Mouse (Mus musculus) neural tube, embryonic 11.5 days (tissue): Measurements from ENCODE around the gene Sgms1. TPM values are rescaled to one million over a fixed set of nuclear protein-coding genes. Genes with fewer than 3 reads are reported as not detected.

ENCODE experiments used
- ATAC-seq: fragments of 200-750 bp; cut with Nextera tagmentation; 2 replicates; pipeline ENCODE4 v1.8.0; 2017; ENCODE audit warnings: moderate number of reproducible peaks, mild to moderate bottlenecking, moderate TSS enrichment, moderate library complexity; ENCODE audit not compliant: insufficient read depth, low FRiP score, low TSS enrichment
- DNase-seq: peaks from one replicate; pipeline ENCODE4 v3.0.0-alpha.2; 2015; ENCODE audit warnings: low spot score
- H3K27ac ChIP-seq: fragments of 300-500 bp; sonication (generic); 2 replicates; pipeline ENCODE4 v1.5.1; 2014; ENCODE audit warnings: low read depth, mild to moderate bottlenecking, low read length
- H3K27me3 ChIP-seq: fragments of 300-500 bp; sonication (generic); 2 replicates; pipeline ENCODE4 v1.6.1; 2014; ENCODE audit warnings: mild to moderate bottlenecking, low read length, mixed read lengths; ENCODE audit not compliant: control insufficient read depth, insufficient read depth
- H3K36me3 ChIP-seq: fragments of 300-500 bp; sonication (generic); 2 replicates; pipeline ENCODE4 v1.6.1; 2014; ENCODE audit warnings: mild to moderate bottlenecking, low read length, moderate library complexity, mixed read lengths; ENCODE audit not compliant: control insufficient read depth, insufficient read depth
- H3K4me1 ChIP-seq: fragments of 300-500 bp; sonication (generic); 2 replicates; pipeline ENCODE4 v1.6.1; 2014; ENCODE audit warnings: low read length, mixed read lengths; ENCODE audit not compliant: control insufficient read depth, insufficient read depth
- H3K4me2 ChIP-seq: fragments of 300-500 bp; sonication (generic); 2 replicates; pipeline ENCODE4 v1.6.1; 2014; ENCODE audit warnings: low read depth, mild to moderate bottlenecking, moderate library complexity
- H3K4me3 ChIP-seq: fragments of 300-500 bp; sonication (generic); 2 replicates; pipeline ENCODE4 v1.5.1; 2014; ENCODE audit warnings: low read depth, low read length
- H3K9ac ChIP-seq: fragments of 300-500 bp; sonication (generic); 2 replicates; pipeline ENCODE4 v1.6.1; 2014; ENCODE audit warnings: mild to moderate bottlenecking, low read length
- H3K9me3 ChIP-seq: fragments of 300-500 bp; sonication (generic); 2 replicates; pipeline ENCODE4 v1.6.1; 2016; ENCODE audit warnings: low read length; ENCODE audit not compliant: control insufficient read depth
- WGBS: fragments of 180-500 bp; shearing (Covaris S2); extraction: QIAGEN DNeasy Blood & Tissue Kit; methylation state at CpG from one replicate; pipeline ENCODE4 v1.1.7; 2014; 5-methylcytosine and 5-hydroxymethylcytosine counted together
- polyA plus RNA-seq: library from polyadenylated mRNA; unstranded; fragments of >200 nt; fragmentation: Nextera tagmentation; extraction: Ambion mirVana; gene quantifications from 2 replicates; pipeline ENCODE4 v1.2.1, GENCODE M21; 2014

The Sgms1 gene
- polyA plus RNA-seq, 1 experiment from 2014 or later, result 11.0 TPM

GRCm38 (mm10) chr19:32377701-32378325, 11.7 kb downstream of the Sgms1 start:
- no peak for ATAC-seq
- WGBS, result 62% methylated on average over 7 of the region's 7 CpGs
- H3K27me3 ChIP-seq, result no peaks in the 10 kb centered on the region

GRCm38 (mm10) chr19:32376886-32377535, 12.5 kb downstream of the Sgms1 start:
- ATAC-seq, result no peak
- no peaks in the 10 kb centered on the region for H3K36me3 ChIP-seq
- no peaks in the 10 kb centered on the region for H3K9me3 ChIP-seq
- no peak overlapping the region for H3K4me3 ChIP-seq
- DNase-seq, result no peak
- H3K9ac ChIP-seq, result no peak overlapping the region
- 67% methylated on average over 7 of the region's 7 CpGs for WGBS
- H3K4me2 ChIP-seq, result no peak overlapping the region
- H3K27ac ChIP-seq, result no peak overlapping the region
- H3K4me1 ChIP-seq, result no peaks in the 10 kb centered on the region
- H3K27me3 ChIP-seq, result no peaks in the 10 kb centered on the region

More at GRCm38 (mm10) chr19:32377701-32378325, 11.7 kb downstream of the Sgms1 start:
- Histone ChIP-seq H3K27ac (no peak overlapping the region), H3K9me3 (no peaks in the 10 kb centered on the region), H3K4me3 (no peak overlapping the region), H3K4me1 (no peaks in the 10 kb centered on the region), H3K36me3 (no peaks in the 10 kb centered on the region), H3K9ac (no peak overlapping the region), H3K4me2 (no peak overlapping the region)
- DNase-seq, result no peak

GRCm38 (mm10) chr19:32376054-32376453, 13.5 kb downstream of the Sgms1 start:
- Histone ChIP-seq H3K9ac (no peak overlapping the region), H3K9me3 (no peaks in the 10 kb centered on the region), H3K4me3 (no peak overlapping the region), H3K4me2 (no peak overlapping the region), H3K36me3 (no peaks in the 10 kb centered on the region), H3K27me3 (no peaks in the 10 kb centered on the region), H3K4me1 (no peaks in the 10 kb centered on the region), H3K27ac (no peak overlapping the region)
- 88% methylated on average over 4 of the region's 4 CpGs for WGBS
- no peak for ATAC-seq
- no peak for DNase-seq

GRCm38 (mm10) chr19:32375473-32375985, 14.0 kb downstream of the Sgms1 start:
- DNase-seq, result no peak
- Histone ChIP-seq H3K4me2 (no peak overlapping the region), H3K9ac (no peak overlapping the region), H3K4me3 (no peak overlapping the region), H3K9me3 (no peaks in the 10 kb centered on the region), H3K4me1 (no peaks in the 10 kb centered on the region), H3K27me3 (no peaks in the 10 kb centered on the region), H3K36me3 (no peaks in the 10 kb centered on the region), H3K27ac (no peak overlapping the region)
- ATAC-seq, result no peak
- WGBS, result 96% methylated on average over 4 of the region's 4 CpGs

- Histone ChIP-seq H3K4me3 (no peak overlapping the region), H3K9me3 (no peaks in the 10 kb centered on the region), H3K36me3 (no peaks in the 10 kb centered on the region), H3K27me3 (no peaks in the 10 kb centered on the region), H3K9ac (no peak overlapping the region), H3K4me2 (no peak overlapping the region), H3K4me1 (no peaks in the 10 kb centered on the region), H3K27ac (no peak overlapping the region)
- 91% methylated on average over 10 of the region's 10 CpGs for WGBS
- no peak for ATAC-seq
- no peak for DNase-seq
These were observed 14.8 kb downstream of the Sgms1 start for GRCm38 (mm10) chr19:32374751-32375150.

GRCm38 (mm10) chr19:32373865-32374655, 15.5 kb downstream of the Sgms1 start:
- Histone ChIP-seq H3K4me1 (no peaks in the 10 kb centered on the region), H3K27ac (no peak overlapping the region), H3K27me3 (no peaks in the 10 kb centered on the region), H3K9me3 (no peaks in the 10 kb centered on the region), H3K9ac (no peak overlapping the region), H3K36me3 (no peaks in the 10 kb centered on the region), H3K4me2 (no peak overlapping the region), H3K4me3 (no peak overlapping the region)
- ATAC-seq, result no peak
- DNase-seq, result peak; percentile 15
- 77% methylated on average over 16 of the region's 16 CpGs for WGBS

- ATAC-seq, result no peak
- H3K4me3 ChIP-seq, result no peak overlapping the region
- H3K36me3 ChIP-seq, result no peaks in the 10 kb centered on the region
- no peak for DNase-seq
- H3K27ac ChIP-seq, result no peak overlapping the region
- no peak overlapping the region for H3K9ac ChIP-seq
- no peak overlapping the region for H3K4me2 ChIP-seq
- H3K4me1 ChIP-seq, result no peaks in the 10 kb centered on the region
- no peaks in the 10 kb centered on the region for H3K9me3 ChIP-seq
- 88% methylated on average over 4 of the region's 4 CpGs for WGBS
- no peaks in the 10 kb centered on the region for H3K27me3 ChIP-seq
These were observed 17.1 kb downstream of the Sgms1 start for GRCm38 (mm10) chr19:32372373-32372772.

GRCm38 (mm10) chr19:32367333-32367732, 22.2 kb downstream of the Sgms1 start:
- ATAC-seq (no peak), DNase-seq (no peak)
- no peaks in the 10 kb centered on the region for H3K9me3 ChIP-seq
- no peak overlapping the region for H3K27ac ChIP-seq
- WGBS, result 93% methylated on average over 8 of the region's 8 CpGs
- no peak overlapping the region for H3K4me2 ChIP-seq
- H3K36me3 ChIP-seq, result no peaks in the 10 kb centered on the region
- H3K4me1 ChIP-seq, result no peaks in the 10 kb centered on the region
- no peak overlapping the region for H3K9ac ChIP-seq
- no peaks in the 10 kb centered on the region for H3K27me3 ChIP-seq
- no peak overlapping the region for H3K4me3 ChIP-seq
